Mouse (Mus musculus) brain, embryonic 14.5 days (tissue): Measurements from ENCODE around the gene Unc93b1. TPM values are rescaled to one million over a fixed set of nuclear protein-coding genes. Genes with fewer than 3 reads are reported as not detected.
A peak's percentile ranks its signal among the peaks of the same experiment; 100 is the strongest.

Source experiments
- DNase-seq: peaks from one replicate; pipeline ENCODE4 v3.0.0-alpha.2; 2011; ENCODE audit warnings: low read depth
- CTCF ChIP-seq: fragments of 200-500 bp; IDR thresholded peaks from 2 replicates; pipeline ENCODE4 v1.5.1; 2012; ENCODE audit warnings: inconsistent platforms, mild to moderate bottlenecking, moderate library complexity, borderline replicate concordance; ENCODE audit not compliant: insufficient read depth, insufficient read length; ENCODE audit errors: extremely low read depth
- POLR2A ChIP-seq: fragments of 200-500 bp; IDR thresholded peaks from 2 replicates; pipeline ENCODE4 v1.6.1; 2012; ENCODE audit warnings: mild to moderate bottlenecking, inconsistent platforms, borderline replicate concordance; ENCODE audit not compliant: poor library complexity, insufficient read depth, insufficient read length, severe bottlenecking; ENCODE audit errors: extremely low read depth
- polyA plus RNA-seq: library from polyadenylated mRNA; depleted of rRNA; stranded (reverse); fragments of >200 nt; gene quantifications from 2 replicates; pipeline ENCODE4 v1.2.3, GENCODE M21; 2012

Gene Unc93b1
- polyA plus RNA-seq, 1 experiment: 12.3 TPM

DNA sequence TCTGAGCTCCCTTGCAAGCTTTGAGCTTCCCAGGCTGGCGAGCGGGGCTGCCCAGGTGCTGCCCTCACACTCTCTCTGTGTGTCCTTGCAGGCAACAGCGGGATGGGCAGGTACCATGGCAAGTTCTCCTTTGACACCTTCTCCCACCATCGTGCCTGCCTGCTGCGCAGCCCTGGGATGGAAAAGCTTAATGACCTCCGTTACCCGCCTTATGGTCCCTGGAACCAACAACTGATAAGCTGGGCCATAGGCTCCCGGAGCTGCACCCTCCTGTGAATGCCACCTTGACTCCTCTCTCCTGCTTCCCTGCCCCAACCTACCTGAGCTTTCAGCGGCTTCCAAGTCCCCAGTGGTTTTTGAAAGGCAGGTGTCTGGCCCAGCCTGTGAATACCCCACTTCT lies 45.9 kb downstream of the Unc93b1 start:
- TF ChIP-seq POLR2A: no peak
- TF ChIP-seq CTCF: no peak

DNA sequence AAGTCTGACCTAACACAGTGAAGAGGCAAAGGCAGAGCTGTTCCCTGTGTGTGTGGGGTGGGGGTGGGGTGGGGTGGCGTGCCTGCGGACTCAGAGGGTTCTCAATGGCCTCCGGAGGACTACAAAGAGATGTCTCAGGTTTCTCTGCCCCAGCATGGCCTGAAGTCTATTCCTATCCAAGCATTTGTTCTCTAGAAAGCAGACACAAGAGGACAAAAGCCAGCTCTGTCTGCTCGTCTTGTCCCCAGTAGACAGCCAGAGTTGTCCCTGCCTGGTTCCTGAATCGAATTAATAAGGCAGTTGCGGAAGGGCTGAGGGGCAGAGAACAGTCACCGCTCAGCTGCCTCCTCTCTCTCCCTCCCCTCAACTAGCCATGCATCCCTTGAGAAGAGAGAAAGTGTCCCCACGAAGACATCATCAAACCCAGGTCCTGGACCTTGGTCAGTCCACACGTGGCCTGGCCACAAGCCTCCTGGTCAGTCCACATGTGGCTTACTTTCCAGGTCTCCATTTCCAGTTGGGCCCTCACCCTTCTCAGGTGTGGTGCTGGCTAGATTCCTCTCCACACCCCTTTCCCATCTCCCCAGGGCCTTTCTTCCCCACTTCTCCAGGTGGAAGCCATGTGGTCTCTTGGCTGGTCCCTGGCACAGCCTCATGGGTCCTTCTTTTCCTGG lies 48.7 kb downstream of the Unc93b1 start:
- DNase-seq: no peak

More for the DNA sequence above, 45.9 kb downstream of the Unc93b1 start:
- no peak for DNase-seq

GRCm38 (mm10) chr19:3985261-3985681 lies 50.3 kb downstream of the Unc93b1 start:
- TF ChIP-seq POLR2A: no peak
- TF ChIP-seq CTCF: no peak
- DNase-seq: no peak

More for the DNA sequence above, 48.7 kb downstream of the Unc93b1 start:
- no peak for TF ChIP-seq POLR2A
- TF ChIP-seq CTCF: no peak

DNA sequence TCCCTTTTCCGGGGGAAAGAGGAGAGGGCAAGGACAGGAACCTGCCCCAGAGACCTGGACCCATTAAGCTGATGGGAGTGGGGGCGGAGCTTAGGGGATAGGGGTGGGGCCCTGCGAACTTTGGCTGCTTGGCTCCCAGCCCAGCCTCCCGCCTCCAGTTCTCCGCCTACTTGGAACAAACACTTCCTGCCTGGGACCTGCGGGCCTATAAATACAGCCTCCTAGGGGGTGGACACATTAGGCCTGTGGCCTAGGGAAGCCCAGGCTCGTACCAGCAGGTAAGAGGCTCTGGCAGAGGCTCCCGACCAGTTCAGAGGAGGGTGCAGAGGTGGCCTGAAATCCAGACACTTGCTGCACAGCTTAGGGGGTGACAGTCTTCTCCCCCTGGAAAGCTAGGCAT lies 51.3 kb downstream of the Unc93b1 start, which contains the start of gene Acy3:
TSS of gene Acy3 (plus strand) at position 237 of the 400 bp plus-strand sequence.
- TF ChIP-seq POLR2A (no peak), CTCF (no peak)
- DNase-seq: peak; percentile 62

DNA sequence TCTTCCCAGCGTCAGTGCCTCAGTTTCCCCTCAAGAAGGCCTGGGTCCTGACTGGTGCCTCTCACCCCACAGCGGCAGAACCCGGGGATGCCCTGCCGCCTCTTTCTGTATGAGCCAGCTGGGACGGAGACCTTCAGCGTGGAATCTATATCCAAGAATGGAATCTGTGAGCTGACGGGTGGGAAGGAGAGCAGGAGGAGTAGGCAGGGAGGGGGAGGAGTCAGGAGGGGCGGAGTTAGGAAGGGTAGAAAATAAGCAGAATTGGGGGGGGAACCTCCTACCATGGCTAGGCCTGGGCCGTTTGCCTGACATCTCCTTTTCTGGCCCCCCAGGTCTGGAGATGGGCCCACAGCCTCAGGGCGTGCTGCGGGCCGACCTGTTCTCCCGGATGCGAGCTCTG lies 53.1 kb downstream of the Unc93b1 start:
- DNase-seq: no peak
- TF ChIP-seq CTCF (no peak), POLR2A (no peak)

DNA sequence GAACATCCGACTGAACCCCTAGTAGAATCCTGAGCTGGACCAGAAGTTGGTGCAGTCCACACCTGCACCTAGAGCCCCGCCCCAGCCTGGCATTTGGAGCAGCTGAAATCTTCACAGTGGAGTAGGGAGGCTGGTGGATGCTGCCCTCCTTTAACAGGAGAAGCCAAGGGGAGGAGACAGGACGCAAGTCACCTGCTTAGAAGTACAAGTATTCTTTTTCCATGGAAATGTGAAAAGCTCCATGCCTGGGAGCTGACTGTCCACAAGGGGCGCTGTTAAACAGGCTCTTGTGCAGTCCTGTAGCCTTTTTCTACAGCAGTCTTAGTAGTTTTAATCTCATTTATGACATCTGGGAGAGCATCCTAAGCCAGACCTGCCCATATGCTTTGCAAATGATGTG lies 53.8 kb downstream of the Unc93b1 start:
- no peak for DNase-seq
- TF ChIP-seq CTCF (no peak; the same call in 1 of the 2 replicates), POLR2A (no peak)

DNA sequence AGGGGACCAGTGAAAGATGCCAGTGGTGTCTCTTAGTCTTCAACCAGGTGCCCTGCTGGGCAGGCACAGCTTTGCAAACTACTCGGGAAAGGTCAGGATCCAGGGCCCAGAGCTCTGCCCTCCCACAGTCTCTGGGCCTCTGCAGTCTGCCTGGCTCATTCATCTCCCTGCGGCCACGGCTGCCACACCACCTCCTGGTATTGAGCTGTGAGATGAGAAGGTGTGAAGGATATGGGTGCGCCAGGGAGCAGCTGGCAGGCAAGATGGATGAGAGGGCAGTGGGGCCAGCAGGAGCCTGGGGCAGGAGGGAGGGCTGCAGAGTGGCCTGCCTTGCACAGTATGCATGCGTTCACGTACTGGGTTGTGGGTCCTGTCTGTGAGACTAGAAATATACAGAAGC lies 55.8 kb downstream of the Unc93b1 start:
- no peak for DNase-seq
- no peak for TF ChIP-seq POLR2A
- no peak for TF ChIP-seq CTCF

DNA sequence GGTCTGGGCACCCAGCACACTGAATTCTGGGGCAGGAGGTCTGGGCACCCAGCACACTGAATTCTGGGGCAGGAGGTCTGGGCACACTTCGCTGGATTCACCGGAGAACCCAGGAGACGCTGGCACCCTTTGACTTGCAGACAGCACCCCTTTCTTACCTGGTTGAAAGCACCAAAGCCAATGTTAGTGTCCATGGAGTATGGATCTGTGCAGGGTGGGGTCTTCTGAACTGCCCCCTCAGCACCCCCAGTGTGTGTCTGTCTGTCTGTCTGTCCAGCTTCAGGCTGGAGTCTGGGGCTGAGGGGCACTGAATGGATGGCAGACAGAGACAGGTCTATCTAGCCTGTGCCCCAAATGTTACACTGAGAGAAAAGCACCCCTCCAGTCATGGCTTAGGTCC lies 56.6 kb downstream of the Unc93b1 start:
- TF ChIP-seq POLR2A (no peak), CTCF (no peak)
- no peak for DNase-seq

- TF ChIP-seq POLR2A (no peak), CTCF (no peak)
Measured at GRCm38 (mm10) chr19:3991966-3992365, 57.0 kb downstream of the Unc93b1 start.

GRCm38 (mm10) chr19:3992416-3992815 lies 57.4 kb downstream of the Unc93b1 start, which contains the start of gene Tbx10:
Gene Tbx10, plus strand, starts transcription at chr19:3992752.
- no peak for DNase-seq
- TF ChIP-seq POLR2A (no peak), CTCF (no peak)

More at GRCm38 (mm10) chr19:3991966-3992365, 57.0 kb downstream of the Unc93b1 start:
- DNase-seq: no peak

GRCm38 (mm10) chr19:3994932-3995331 lies 59.9 kb downstream of the Unc93b1 start:
- TF ChIP-seq CTCF: no peak
- no peak for TF ChIP-seq POLR2A
- no peak for DNase-seq

DNA sequence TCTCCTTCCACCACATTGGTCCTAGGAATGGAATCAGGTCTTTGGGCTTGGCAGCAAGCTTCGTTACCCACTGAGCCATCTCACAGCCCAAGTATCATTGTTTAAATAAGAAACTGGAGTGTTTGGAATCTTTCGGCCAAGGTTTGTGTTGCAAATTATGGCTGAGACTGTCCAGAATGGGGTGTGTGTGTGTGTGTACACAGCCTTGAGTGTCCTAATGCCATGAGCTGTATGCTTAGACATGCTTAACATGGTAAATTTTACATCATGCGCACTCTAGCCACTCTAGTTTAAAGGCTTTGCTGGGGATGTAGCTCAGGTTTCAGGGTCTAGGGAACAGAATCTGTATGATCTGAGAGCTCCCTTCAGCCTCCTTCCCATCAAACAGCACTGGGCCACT lies 60.5 kb downstream of the Unc93b1 start:
- TF ChIP-seq CTCF (no peak), POLR2A (no peak)

DNA sequence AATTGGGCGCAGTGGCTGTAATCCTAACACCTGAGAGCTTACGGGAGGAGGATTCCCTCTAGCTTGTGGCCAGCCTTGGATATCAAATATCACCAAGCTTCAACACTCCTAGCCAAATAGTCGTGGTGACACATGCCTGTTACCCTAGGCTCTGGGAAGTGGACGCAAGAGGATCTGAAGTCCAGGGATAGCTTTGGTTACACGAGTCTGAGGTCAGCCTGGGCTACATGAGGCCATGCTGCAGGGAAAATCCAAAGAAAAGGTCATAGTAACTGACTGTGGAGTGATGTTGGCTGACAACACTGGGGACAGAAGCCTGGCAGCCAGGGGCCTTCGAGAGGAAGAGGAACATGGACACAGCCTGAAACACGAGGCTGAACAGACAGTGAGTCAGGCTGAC lies 61.1 kb downstream of the Unc93b1 start:
- no peak for DNase-seq
- TF ChIP-seq CTCF (no peak), POLR2A (no peak)

More for the DNA sequence above, 60.5 kb downstream of the Unc93b1 start:
- DNase-seq: no peak
